Mouse (Mus musculus) fat pad, adult 2 months (tissue): ENCODE results near the gene Thoc3.

ENCODE experiments used
- DNase-seq: peaks from one replicate; pipeline ENCODE4 v3.0.0-alpha.2; 2011; ENCODE audit warnings: low read depth, low spot score; ENCODE audit errors: extremely low read depth

Thoc3 gene

DNA sequence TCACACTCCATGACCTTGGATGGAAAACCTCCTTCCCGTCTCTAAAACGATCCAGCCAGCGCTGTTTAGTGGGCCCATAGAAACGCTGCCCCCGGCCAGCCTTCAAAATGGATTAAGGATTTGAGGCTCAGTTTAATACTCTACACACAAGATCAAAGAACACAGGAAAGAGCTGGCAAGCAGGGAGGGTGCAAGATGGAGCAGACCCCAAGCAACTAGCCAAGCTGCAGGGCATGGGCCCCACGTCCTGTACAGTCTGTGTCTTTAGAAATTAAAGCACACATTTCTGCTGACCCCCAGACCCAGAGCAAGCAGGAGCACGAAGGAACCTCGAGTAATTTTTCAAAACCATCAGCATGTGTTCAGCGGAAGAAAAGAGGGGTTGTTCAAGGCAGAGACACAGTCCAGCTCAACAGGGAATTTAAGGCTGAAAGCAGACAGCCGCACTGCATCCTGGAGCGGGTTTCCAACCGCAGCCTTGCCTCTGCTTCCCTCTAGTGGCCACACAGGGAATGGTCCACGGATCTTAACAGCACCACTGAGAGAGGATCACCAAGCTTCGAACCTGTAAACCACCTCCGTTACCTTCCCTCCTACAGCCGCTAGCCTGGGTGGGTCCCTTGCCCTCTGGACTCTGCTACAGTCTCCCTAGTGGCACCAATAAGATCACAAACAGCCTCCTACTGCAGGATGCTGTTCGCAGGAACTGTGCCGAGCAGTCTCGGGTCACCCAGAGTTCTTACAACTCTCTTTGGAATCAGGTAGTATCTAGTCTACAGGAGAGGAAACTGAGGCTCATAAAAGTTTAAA lies 21.8 kb downstream of the Thoc3 start:
- DNase-seq: no peak

GRCm38 (mm10) chr13:54443693-54444092 lies 25.0 kb downstream of the Thoc3 start:
- DNase-seq: no peak

- no peak for DNase-seq
Measured at GRCm38 (mm10) chr13:54439912-54440311, 28.7 kb downstream of the Thoc3 start.

GRCm38 (mm10) chr13:54438814-54439213 lies 29.8 kb downstream of the Thoc3 start:
- DNase-seq: no peak

- DNase-seq: no peak
Measured at GRCm38 (mm10) chr13:54437083-54437482, 31.6 kb downstream of the Thoc3 start.

- DNase-seq: no peak
Measured at GRCm38 (mm10) chr13:54436666-54437065, 32.0 kb downstream of the Thoc3 start.

DNA sequence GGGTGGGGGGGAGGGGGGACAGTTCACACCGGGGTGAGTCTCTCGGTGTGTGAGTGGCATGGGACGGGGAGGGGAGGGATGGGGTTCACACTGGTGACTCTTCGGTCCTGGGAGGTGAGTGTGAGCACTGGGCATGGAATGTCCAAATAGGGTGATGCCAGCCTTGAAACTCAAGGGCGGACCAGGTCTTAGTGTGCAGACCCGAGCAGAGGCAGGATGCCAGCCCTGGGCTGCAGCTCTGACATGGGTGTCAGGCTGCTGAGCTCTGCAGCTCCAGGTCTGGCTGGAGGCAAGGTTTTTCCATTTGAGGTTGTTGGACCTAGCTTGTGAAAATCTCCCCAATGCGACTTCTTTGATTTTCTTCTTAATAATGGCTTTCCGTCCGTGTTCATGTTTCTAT lies 37.5 kb downstream of the Thoc3 start:
- no peak for DNase-seq

GRCm38 (mm10) chr13:54430051-54430450 lies 38.6 kb downstream of the Thoc3 start:
- no peak for DNase-seq

GRCm38 (mm10) chr13:54428771-54429170 lies 39.9 kb downstream of the Thoc3 start:
- no peak for DNase-seq

- DNase-seq: no peak
Measured at GRCm38 (mm10) chr13:54426781-54427655, 41.6 kb downstream of the Thoc3 start.

DNA sequence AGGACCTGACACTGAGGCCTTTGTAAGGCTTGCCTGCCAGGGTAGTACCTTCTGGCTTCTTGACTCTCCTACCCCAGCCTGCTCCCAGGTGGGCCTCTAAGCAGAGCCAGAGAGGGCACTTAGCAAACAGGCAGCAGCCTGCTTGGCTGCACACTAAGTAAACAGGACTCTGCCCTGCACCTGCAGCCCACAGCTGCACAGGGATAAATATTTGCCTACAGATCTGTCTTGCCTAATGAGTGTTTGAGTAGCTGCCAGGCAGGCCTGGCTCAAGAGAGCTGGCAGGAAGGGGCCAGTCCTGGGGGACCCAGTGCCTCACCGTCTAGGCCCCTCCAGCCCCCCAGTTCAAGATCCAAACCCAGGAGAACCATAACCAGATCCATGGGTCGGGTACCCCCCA lies 43.4 kb downstream of the Thoc3 start:
- DNase-seq: no peak

- DNase-seq: no peak
Measured at GRCm38 (mm10) chr13:54420226-54420625, 48.4 kb downstream of the Thoc3 start.

- no peak for DNase-seq
Measured at GRCm38 (mm10) chr13:54418781-54419327, 49.8 kb downstream of the Thoc3 start.

GRCm38 (mm10) chr13:54415059-54415458 lies 53.6 kb downstream of the Thoc3 start:
- DNase-seq: no peak

DNA sequence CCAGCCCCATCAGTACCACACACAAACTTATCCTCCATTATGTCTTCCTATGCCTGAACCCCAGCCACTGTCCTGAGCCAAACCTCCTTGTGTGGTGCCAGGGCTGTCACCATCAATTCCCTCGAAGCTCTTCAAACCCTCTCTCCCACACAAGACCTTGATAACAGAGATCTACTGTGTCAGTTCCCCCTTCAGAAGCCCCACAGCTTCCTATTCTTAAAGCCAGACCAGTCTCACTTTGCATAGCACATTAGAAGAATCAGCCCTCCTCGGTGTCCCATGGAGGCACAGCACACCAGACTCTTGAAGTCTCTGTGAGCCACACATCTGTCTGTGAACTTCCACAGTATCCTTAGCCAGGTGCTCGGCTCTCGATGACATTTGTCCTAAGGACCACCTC lies 55.9 kb downstream of the Thoc3 start:
- DNase-seq: no peak

DNA sequence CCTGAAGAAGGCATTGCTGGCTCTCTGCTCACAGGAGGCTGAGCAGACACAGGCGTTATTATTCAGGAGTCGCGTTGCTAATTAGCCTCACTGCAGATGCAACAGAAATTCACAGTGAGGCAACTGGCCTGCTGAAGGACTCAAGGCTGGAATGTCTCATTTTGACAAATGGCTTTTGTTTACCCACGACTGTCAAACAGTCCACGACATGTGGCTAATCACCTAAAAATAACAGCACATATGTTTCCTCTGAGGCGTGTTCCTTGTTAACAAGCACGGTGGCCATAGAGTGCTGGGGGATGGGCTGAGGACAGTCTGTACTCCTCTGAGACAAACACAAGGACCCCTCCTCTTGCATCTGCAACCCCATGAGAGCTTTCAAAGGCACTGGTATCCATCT lies 56.4 kb downstream of the Thoc3 start:
- no peak for DNase-seq

- no peak for DNase-seq
Measured at GRCm38 (mm10) chr13:54411656-54412055, 57.0 kb downstream of the Thoc3 start.
